Mouse (Mus musculus): Measurements from ENCODE around the gene Dync2li1.

GRCm38 (mm10) chr17:84607617-84608016 lies 18.7 kb upstream of the Dync2li1 start:
- TF ChIP-seq CTCF (IDR thresholded peaks at IDR 0.05) (no peak), EP300 (IDR thresholded peaks at IDR 0.05) (no peak)

All from lung, postnatal 0 days (tissue).